Comparison of ENCODE assay signal across 10 mouse cellular contexts in genomic region chr4:99354241-99354640, GRCm38 (mm10). TPM values are rescaled to one million over a fixed set of nuclear protein-coding genes. Genes with fewer than 3 reads are reported as not detected.
DNase-seq lines count a peak whose midpoint lies in the region; ATAC-seq lines count a peak whose summit lies in the region.
"Had no signal": no experiment of that assay in that cellular context is flagged by ENCODE, and none has a peak within 500 bp of the region (broad histone marks: within the 10 kb centered on the region; RNA-seq: fewer than 3 reads in every experiment).

No protein-coding gene starts in this region.

- no peak for DNase-seq in heart, adult 9 months (ENCODE audit: low spot score in 2 of 2)
- peak; percentile 93 for DNase-seq in A20 (ENCODE audit: low read depth, low spot score)
- DNase-seq in embryonic facial prominence, embryonic 14.5 days (ENCODE audit: low spot score) = no peak
- no peak for DNase-seq in midbrain, embryonic 11.5 days (ENCODE audit: low spot score, missing footprints)
- no peak for DNase-seq in gastrocnemius, postnatal 10 days
- no peak for DNase-seq in embryo, embryonic 10 days (ENCODE audit: low spot score)
- no peak for DNase-seq in cerebellum, postnatal 10 days

- H3K9me3 ChIP-seq in heart, embryonic 14.5 days (ENCODE audit: control insufficient read depth, low read length) = no peaks in the 10 kb centered on the region
- peaks cover under 1% of the 10 kb centered on the region; the same call in 1 of the 2 replicates for H3K9me3 ChIP-seq in embryonic facial prominence, embryonic 14.5 days (ENCODE audit: control insufficient read depth, low read length)
- no peaks in the 10 kb centered on the region for H3K9me3 ChIP-seq in midbrain, embryonic 11.5 days (ENCODE audit: control insufficient read depth, low read length)

- H3K4me3 ChIP-seq in heart, embryonic 14.5 days (ENCODE audit: control insufficient read depth in 1 of 2, insufficient read depth in 1 of 2, low read depth in 1 of 2, low read length in 2 of 2) = no peak overlapping the region; a peak in 1 of 4 replicates
- H3K4me3 ChIP-seq in embryonic facial prominence, embryonic 14.5 days (ENCODE audit: low read depth, low read length) = 0 out of 2 replicates have a peak overlapping the region, but pooled peaks have one; percentile 1
- H3K4me3 ChIP-seq in midbrain, embryonic 11.5 days (ENCODE audit: low read depth, low read length) = no peak overlapping the region

- no peak for ATAC-seq in heart, embryonic 14.5 days (ENCODE audit: insufficient number of reproducible peaks, insufficient read depth, low FRiP score, low read depth)
- ATAC-seq in embryonic facial prominence, embryonic 14.5 days (ENCODE audit: low read depth) = no peak
- no peak for ATAC-seq in midbrain, embryonic 11.5 days (ENCODE audit: low FRiP score)

- H3K36me3 ChIP-seq in heart, embryonic 14.5 days (ENCODE audit: control insufficient read depth, insufficient read depth, low read length) = no peaks in the 10 kb centered on the region
- no peaks in the 10 kb centered on the region for H3K36me3 ChIP-seq in embryonic facial prominence, embryonic 14.5 days (ENCODE audit: control insufficient read depth, insufficient read depth, low read length)
- H3K36me3 ChIP-seq in midbrain, embryonic 11.5 days (ENCODE audit: control insufficient read depth, insufficient read depth, low read length) = no peaks in the 10 kb centered on the region

- no peaks in the 10 kb centered on the region for H3K27me3 ChIP-seq in heart, embryonic 14.5 days (ENCODE audit: control insufficient read depth, insufficient read depth, low read length)
- H3K27me3 ChIP-seq in embryonic facial prominence, embryonic 14.5 days (replicated peaks; ENCODE audit: control insufficient read depth, insufficient read depth, low read length) = no peaks in the 10 kb centered on the region
- H3K27me3 ChIP-seq in midbrain, embryonic 11.5 days (ENCODE audit: control insufficient read depth, insufficient read depth, low read length) = no peaks in the 10 kb centered on the region; the same call in 1 of the 2 replicates
- H3K27me3 ChIP-seq: CH12.LX had no signal

- H3K4me2 ChIP-seq in heart, embryonic 14.5 days (ENCODE audit: low read length) = peak overlapping the region; percentile 31
- peak overlapping the region; percentile 35 for H3K4me2 ChIP-seq in embryonic facial prominence, embryonic 14.5 days (ENCODE audit: low read depth, low read length)
- peak overlapping the region; percentile 10; the same call in 1 of the 2 replicates for H3K4me2 ChIP-seq in midbrain, embryonic 11.5 days

- no peak overlapping the region for H3K27ac ChIP-seq in heart, embryonic 14.5 days (replicated peaks in 1 of 2; ENCODE audit: control insufficient read depth in 1 of 2, insufficient read depth in 1 of 2, low read depth in 2 of 2, low read length in 2 of 2)
- H3K27ac ChIP-seq in embryonic facial prominence, embryonic 14.5 days (replicated peaks; ENCODE audit: low read depth, low read length) = no peak overlapping the region
- no peak overlapping the region for H3K27ac ChIP-seq in midbrain, embryonic 11.5 days (ENCODE audit: low read depth, low read length)
- H3K27ac ChIP-seq: macrophage had no signal

- H3K4me1 ChIP-seq in heart, embryonic 14.5 days (ENCODE audit: control insufficient read depth in 2 of 2, insufficient read depth in 2 of 2, low read length in 2 of 2) = no peaks in the 10 kb centered on the region
- 0 out of 2 replicates have a peak, but pooled peaks cover 3% of the 10 kb centered on the region for H3K4me1 ChIP-seq in embryonic facial prominence, embryonic 14.5 days (ENCODE audit: control insufficient read depth, insufficient read depth, low read length)
- H3K4me1 ChIP-seq in midbrain, embryonic 11.5 days (ENCODE audit: control insufficient read depth, insufficient read depth, low read length) = peaks cover 6% of the 10 kb centered on the region; the same call in 1 of the 2 replicates

- H3K9ac ChIP-seq in heart, embryonic 14.5 days (ENCODE audit: low read length) = no peak overlapping the region
- H3K9ac ChIP-seq in embryonic facial prominence, embryonic 14.5 days (ENCODE audit: low read depth, low read length) = no peak overlapping the region
- H3K9ac ChIP-seq in midbrain, embryonic 11.5 days (ENCODE audit: low read length) = no peak overlapping the region

- WGBS in heart, embryonic 14.5 days = 80% methylated on average over 15 of the region's 17 CpGs
- 58% methylated on average over 16 of the region's 17 CpGs for WGBS in embryonic facial prominence, embryonic 14.5 days
- WGBS in midbrain, embryonic 11.5 days = 61% methylated on average over 15 of the region's 17 CpGs

RNA-seq across cellular contexts. Expression of gene Gm12689, which starts 58.5 kb away (rescaled TPM):
- 0.15 TPM in 1 of 2 replicates, not detected in the other for polyA plus RNA-seq in heart, embryonic 14.5 days (2014; fragmentation: Nextera tagmentation; extraction: Ambion mirVana)
- polyA plus RNA-seq in embryonic facial prominence, embryonic 14.5 days (2014; fragmentation: Nextera tagmentation; extraction: Ambion mirVana) = 0.30 and 0.49 TPM in 2 replicates
- polyA plus RNA-seq in midbrain, embryonic 11.5 days (2014; fragmentation: Nextera tagmentation; extraction: Ambion mirVana) = 0.33 TPM in 1 of 2 replicates, not detected in the other
- total RNA-seq in gastrocnemius, postnatal 10 days (2021) = under 1 TPM in 1 of 2 experiments, not detected in 1; 0.38 TPM
- total RNA-seq: CH12.LX had no signal
